Mouse (Mus musculus): ENCODE data around the gene Izumo1r.

Izumo1r gene

GRCm38 (mm10) chr9:14866957-14867356 lies 36.8 kb downstream of the Izumo1r start:
- DNase-seq (ENCODE audit: low spot score): no peak

- no peak for DNase-seq (ENCODE audit: low spot score)
These were observed 39.0 kb downstream of the Izumo1r start for GRCm38 (mm10) chr9:14864726-14865125.

- DNase-seq (ENCODE audit: low spot score): no peak
These were observed 40.6 kb downstream of the Izumo1r start for GRCm38 (mm10) chr9:14863126-14863525.

GRCm38 (mm10) chr9:14859868-14860639 lies 43.7 kb downstream of the Izumo1r start, which contains the start of gene Gpr83:
Gene Gpr83, plus strand, starts transcription at chr9:14860210.
- DNase-seq (ENCODE audit: low spot score): no peak

- DNase-seq (ENCODE audit: low spot score): no peak
These were observed 45.0 kb downstream of the Izumo1r start for GRCm38 (mm10) chr9:14858782-14859181.

GRCm38 (mm10) chr9:14858170-14858706 lies 45.5 kb downstream of the Izumo1r start:
- DNase-seq (ENCODE audit: low spot score): no peak

- DNase-seq (ENCODE audit: low spot score): no peak
These were observed 46.7 kb downstream of the Izumo1r start for GRCm38 (mm10) chr9:14856922-14857654.

- DNase-seq (ENCODE audit: low spot score): no peak
These were observed 49.2 kb downstream of the Izumo1r start for GRCm38 (mm10) chr9:14854585-14854984.

GRCm38 (mm10) chr9:14848267-14848935 lies 55.3 kb downstream of the Izumo1r start:
- DNase-seq (ENCODE audit: low spot score): no peak

- no peak for DNase-seq (ENCODE audit: low spot score)
These were observed 57.3 kb downstream of the Izumo1r start for GRCm38 (mm10) chr9:14846428-14846827.

- no peak for DNase-seq (ENCODE audit: low spot score)
These were observed 59.8 kb downstream of the Izumo1r start for GRCm38 (mm10) chr9:14843901-14844300.

- DNase-seq (ENCODE audit: low spot score): no peak
These were observed 60.4 kb downstream of the Izumo1r start for GRCm38 (mm10) chr9:14843311-14843857.

GRCm38 (mm10) chr9:14841878-14842761 lies 61.6 kb downstream of the Izumo1r start:
- DNase-seq (ENCODE audit: low spot score): no peak

- no peak for DNase-seq (ENCODE audit: low spot score)
These were observed 63.8 kb downstream of the Izumo1r start for GRCm38 (mm10) chr9:14839970-14840369.

GRCm38 (mm10) chr9:14839527-14839926 lies 64.2 kb downstream of the Izumo1r start:
- DNase-seq (ENCODE audit: low spot score): no peak

Data from urinary bladder, postnatal 10 days (tissue).